Mouse (Mus musculus) lung, postnatal 4 days (tissue): ENCODE results near the gene Pigf.

Experiments
- DNase-seq, 2 experiments: peaks; one replicate each; pipeline ENCODE4 v3.0.0; 2021

Pigf gene

GRCm38 (mm10) chr17:87024491-87025242 is 539 bp downstream of the Pigf start:
- DNase-seq, result no peak

GRCm38 (mm10) chr17:87019692-87020091 is 5.5 kb downstream of the Pigf start:
- no peak for DNase-seq

GRCm38 (mm10) chr17:87011301-87012019 is 13.7 kb downstream of the Pigf start:
- DNase-seq, result no peak

- no peak for DNase-seq
Observed at GRCm38 (mm10) chr17:87008950-87009349, 16.3 kb downstream of the Pigf start.

- no peak for DNase-seq
Observed at GRCm38 (mm10) chr17:86997323-86997722, 27.9 kb downstream of the Pigf start.

GRCm38 (mm10) chr17:86991306-86991705 is 33.9 kb downstream of the Pigf start:
- DNase-seq, result peak in 1 of 2 experiments; percentile 64

GRCm38 (mm10) chr17:86988601-86989184 is 36.5 kb downstream of the Pigf start:
- DNase-seq, result peak; percentile 36 to 73

- no peak for DNase-seq
Observed at GRCm38 (mm10) chr17:86988161-86988560, 37.0 kb downstream of the Pigf start.

- DNase-seq, result no peak
Observed at GRCm38 (mm10) chr17:86986449-86987138, 38.6 kb downstream of the Pigf start.

- DNase-seq, result no peak
Observed at GRCm38 (mm10) chr17:86982497-86982896, 42.7 kb downstream of the Pigf start.

GRCm38 (mm10) chr17:86981701-86982100 is 43.5 kb downstream of the Pigf start:
- no peak for DNase-seq

- no peak for DNase-seq
Observed at GRCm38 (mm10) chr17:86981205-86981604, 44.0 kb downstream of the Pigf start.

- no peak for DNase-seq
Observed at GRCm38 (mm10) chr17:86978496-86978895, 46.7 kb downstream of the Pigf start.

GRCm38 (mm10) chr17:86976387-86976786 is 48.8 kb downstream of the Pigf start:
- no peak for DNase-seq

GRCm38 (mm10) chr17:86973097-86973496 is 52.1 kb downstream of the Pigf start:
- DNase-seq, result peak in 1 of 2 experiments; percentile 21

GRCm38 (mm10) chr17:86971860-86972259 is 53.3 kb downstream of the Pigf start:
- DNase-seq, result no peak

- DNase-seq, result no peak
Observed at GRCm38 (mm10) chr17:86971036-86971435, 54.2 kb downstream of the Pigf start.

- DNase-seq, result no peak
Observed at GRCm38 (mm10) chr17:86970026-86970750, 55.0 kb downstream of the Pigf start.

GRCm38 (mm10) chr17:86969582-86969981 is 55.6 kb downstream of the Pigf start:
- peak; percentile 44 to 62 for DNase-seq

- no peak for DNase-seq
Observed at GRCm38 (mm10) chr17:86968581-86968980, 56.6 kb downstream of the Pigf start.

GRCm38 (mm10) chr17:86967536-86968525 is 57.4 kb downstream of the Pigf start:
- DNase-seq, result no peak
